Mouse (Mus musculus): Measurements from ENCODE around the gene Pde4c. TPM values are rescaled to one million over a fixed set of nuclear protein-coding genes. Genes with fewer than 3 reads are reported as not detected.

Pde4c gene
- polyA plus RNA-seq, 1 experiment from 2014 or later = 0.21 TPM

DNA sequence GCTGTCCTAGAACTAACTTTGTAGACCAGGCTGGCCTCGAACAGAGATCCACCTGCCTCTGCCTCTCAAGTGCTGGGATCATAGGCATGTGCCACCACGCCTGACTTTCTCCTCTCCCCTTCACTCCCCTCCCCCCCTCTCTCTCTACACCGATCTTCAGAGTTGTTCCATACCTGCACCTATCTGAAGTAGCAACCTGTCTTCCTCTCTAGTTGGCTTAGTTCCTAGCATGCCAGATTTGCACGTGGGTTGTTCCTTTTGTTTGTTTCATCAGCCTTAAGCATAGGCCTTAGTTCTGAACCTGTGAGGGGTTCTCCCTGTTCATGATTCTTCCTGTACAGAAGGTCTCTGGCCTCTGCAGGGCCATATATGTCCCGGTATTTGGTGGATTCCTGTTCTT, 14.2 kb downstream of the Pde4c start:
- Histone ChIP-seq H3K4me2 (no peak overlapping the region), H3K4me3 (no peak overlapping the region), H3K36me3 (no peaks in the 10 kb centered on the region), H3K9ac (no peak overlapping the region), H3K27me3 (peaks cover 13% of the 10 kb centered on the region), H3K4me1 (replicated peaks) (no peaks in the 10 kb centered on the region), H3K27ac (replicated peaks) (no peak overlapping the region), H3K9me3 (no peaks in the 10 kb centered on the region)
- no peak for ATAC-seq (ENCODE audit: low FRiP score, low read depth)
- 70% methylated on average over 5 of the region's 5 CpGs for WGBS

DNA sequence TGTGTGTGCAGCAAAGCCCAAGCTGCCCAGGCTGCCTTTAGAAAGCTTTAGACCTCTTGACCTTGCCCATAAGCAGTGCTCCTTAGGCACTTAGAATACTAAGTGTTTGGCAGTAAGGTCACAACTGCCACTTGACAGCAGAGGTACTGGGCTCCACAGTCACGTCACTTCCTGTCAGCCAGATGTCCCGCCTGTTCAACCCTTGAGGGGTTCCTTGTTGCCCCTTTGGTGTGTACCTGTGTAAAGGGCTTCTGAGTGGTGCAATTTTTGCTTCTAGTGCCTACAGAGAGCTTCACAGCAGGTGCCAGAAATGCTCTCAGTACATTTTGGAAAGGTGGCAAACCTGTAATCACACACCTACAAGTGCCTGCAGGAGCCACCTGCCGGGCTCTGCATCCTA, 14.7 kb downstream of the Pde4c start:
- ATAC-seq (ENCODE audit: low FRiP score, low read depth) = no peak
- no peaks in the 10 kb centered on the region for H3K9me3 ChIP-seq
- 77% methylated on average over 3 of the region's 3 CpGs for WGBS
- no peak overlapping the region for H3K27ac ChIP-seq (replicated peaks)
- no peaks in the 10 kb centered on the region for H3K36me3 ChIP-seq
- H3K4me3 ChIP-seq = no peak overlapping the region
- peaks cover 18% of the 10 kb centered on the region for H3K27me3 ChIP-seq
- no peak overlapping the region for H3K9ac ChIP-seq
- peaks cover 5% of the 10 kb centered on the region for H3K4me1 ChIP-seq (replicated peaks)
- no peak overlapping the region for H3K4me2 ChIP-seq

DNA sequence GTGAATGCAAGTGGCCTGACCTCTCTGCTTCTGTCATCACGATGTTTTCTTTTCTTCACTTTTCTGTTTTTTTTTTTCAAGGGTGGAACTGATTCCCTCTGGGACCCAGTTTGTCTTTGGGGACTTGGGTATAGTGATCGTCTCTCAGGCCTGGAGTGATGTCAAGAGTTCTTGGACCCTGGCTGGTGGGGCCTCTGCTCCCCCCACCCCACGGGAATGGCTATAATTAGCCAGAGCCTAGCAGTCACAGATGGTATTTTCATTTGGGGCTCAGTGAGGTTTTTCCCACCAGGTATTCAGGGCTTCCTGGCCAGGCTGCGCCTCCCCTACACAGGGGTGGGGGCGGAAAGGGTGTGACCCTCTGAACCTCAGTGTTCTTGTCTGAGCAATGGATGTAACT, 18.1 kb downstream of the Pde4c start:
- Histone ChIP-seq H3K36me3 (no peaks in the 10 kb centered on the region), H3K4me1 (replicated peaks) (peaks cover 17% of the 10 kb centered on the region), H3K27me3 (peaks cover 49% of the 10 kb centered on the region), H3K9me3 (no peaks in the 10 kb centered on the region), H3K9ac (no peak overlapping the region), H3K27ac (replicated peaks) (no peak overlapping the region), H3K4me3 (no peak overlapping the region), H3K4me2 (no peak overlapping the region)
- 64% methylated on average over 5 of the region's 5 CpGs for WGBS
- no peak for ATAC-seq (ENCODE audit: low FRiP score, low read depth)

DNA sequence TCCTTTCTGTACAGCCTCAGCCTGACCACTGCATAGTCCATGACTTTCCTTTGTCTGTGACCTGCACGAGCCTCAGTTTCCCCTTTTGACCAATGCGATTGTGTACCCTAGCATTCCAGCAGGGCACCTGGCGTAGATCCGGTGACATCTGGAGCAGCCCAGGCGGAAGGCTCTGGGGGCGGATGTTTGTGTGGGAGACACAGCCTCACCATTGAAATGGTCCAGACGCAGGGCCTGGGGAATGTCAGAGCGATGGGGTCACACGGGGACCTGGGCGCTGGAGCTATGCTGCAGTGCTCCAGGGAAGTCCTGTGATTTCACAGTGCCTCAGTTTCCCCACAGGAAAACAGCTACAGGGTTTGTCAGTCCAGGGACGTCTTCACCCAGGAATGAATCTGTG, 18.7 kb downstream of the Pde4c start:
- H3K4me1 ChIP-seq (replicated peaks) = peaks cover 17% of the 10 kb centered on the region
- H3K9ac ChIP-seq = no peak overlapping the region
- no peaks in the 10 kb centered on the region for H3K36me3 ChIP-seq
- 67% methylated on average over 11 of the region's 11 CpGs for WGBS
- no peak overlapping the region for H3K4me3 ChIP-seq
- H3K4me2 ChIP-seq = no peak overlapping the region
- H3K27me3 ChIP-seq = peaks cover 52% of the 10 kb centered on the region
- no peaks in the 10 kb centered on the region for H3K9me3 ChIP-seq
- H3K27ac ChIP-seq (replicated peaks) = no peak overlapping the region
- ATAC-seq (ENCODE audit: low FRiP score, low read depth) = peak; percentile 6; the same call in 1 of the 2 replicates

DNA sequence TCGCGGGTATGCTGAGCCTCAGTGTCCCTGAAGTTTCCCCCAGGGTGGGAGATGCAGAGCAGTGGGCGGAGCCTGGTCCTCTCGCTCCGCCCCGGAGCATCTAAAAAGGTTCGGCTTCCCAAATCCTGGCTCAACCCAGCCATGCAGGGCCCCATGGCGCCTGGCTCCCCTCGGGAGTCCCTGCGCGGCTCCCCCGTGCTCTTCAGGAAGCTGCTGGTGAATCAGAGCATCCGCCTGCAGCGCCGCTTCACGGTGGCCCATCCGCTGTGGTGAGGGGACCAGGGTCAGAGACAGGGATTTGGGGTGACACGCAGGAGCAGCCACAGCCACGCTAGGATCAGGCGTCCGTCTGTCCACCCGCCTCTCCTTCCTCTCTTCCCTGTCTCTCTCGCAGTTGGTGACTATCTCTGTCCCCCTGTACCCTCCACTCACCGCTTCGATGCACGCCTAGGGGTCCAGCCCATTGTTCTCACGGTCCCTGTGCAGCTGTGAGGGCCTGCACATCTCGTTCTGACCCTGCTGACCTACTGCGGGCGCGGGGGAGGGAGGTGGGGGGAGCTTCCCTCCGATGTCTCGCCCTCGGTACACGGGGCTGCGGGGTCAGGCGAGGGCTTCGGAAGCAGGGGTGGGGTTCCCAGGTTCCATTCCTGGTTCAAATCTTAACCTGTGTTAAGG, 19.6 kb downstream of the Pde4c start:
- no peaks in the 10 kb centered on the region for H3K36me3 ChIP-seq
- H3K9ac ChIP-seq = no peak overlapping the region
- peak; percentile 27; the same call in 1 of the 2 replicates for ATAC-seq (ENCODE audit: low FRiP score, low read depth)
- WGBS = 2% methylated on average over 38 of the region's 38 CpGs
- peak overlapping the region; percentile 38 for H3K4me3 ChIP-seq
- H3K4me2 ChIP-seq = peak overlapping the region; percentile 61
- H3K4me1 ChIP-seq (replicated peaks) = peaks cover 17% of the 10 kb centered on the region
- no peaks in the 10 kb centered on the region for H3K9me3 ChIP-seq
- peaks cover 57% of the 10 kb centered on the region for H3K27me3 ChIP-seq
- H3K27ac ChIP-seq (replicated peaks) = no peak overlapping the region

- Histone ChIP-seq H3K4me3 (peak overlapping the region; percentile 38), H3K4me1 (replicated peaks) (peaks cover 17% of the 10 kb centered on the region), H3K36me3 (no peaks in the 10 kb centered on the region), H3K9ac (peak overlapping the region; percentile 36), H3K27ac (replicated peaks) (no peak overlapping the region), H3K4me2 (peak overlapping the region; percentile 61), H3K27me3 (peaks cover 63% of the 10 kb centered on the region), H3K9me3 (no peaks in the 10 kb centered on the region)
- WGBS = 3% methylated on average over 48 of the region's 48 CpGs
- ATAC-seq (ENCODE audit: low FRiP score, low read depth) = no peak
Observed at GRCm38 (mm10) chr8:70743656-70744590, 20.4 kb downstream of the Pde4c start.

- Histone ChIP-seq H3K9me3 (no peaks in the 10 kb centered on the region), H3K27ac (replicated peaks) (no peak overlapping the region), H3K9ac (no peak overlapping the region), H3K27me3 (peaks cover 63% of the 10 kb centered on the region), H3K36me3 (no peaks in the 10 kb centered on the region), H3K4me3 (no peak overlapping the region), H3K4me2 (peak overlapping the region; percentile 61; the same call in 1 of the 2 replicates), H3K4me1 (replicated peaks) (peaks cover 17% of the 10 kb centered on the region)
- WGBS = 52% methylated on average over 11 of the region's 11 CpGs
- ATAC-seq (ENCODE audit: low FRiP score, low read depth) = no peak
Observed at GRCm38 (mm10) chr8:70744806-70745205, 21.3 kb downstream of the Pde4c start.

- Histone ChIP-seq H3K27ac (replicated peaks) (no peak overlapping the region), H3K27me3 (peaks cover 63% of the 10 kb centered on the region), H3K4me3 (no peak overlapping the region), H3K36me3 (no peaks in the 10 kb centered on the region), H3K4me2 (no peak overlapping the region), H3K9ac (no peak overlapping the region), H3K4me1 (replicated peaks) (peaks cover 17% of the 10 kb centered on the region), H3K9me3 (no peaks in the 10 kb centered on the region)
- no peak for ATAC-seq (ENCODE audit: low FRiP score, low read depth)
- WGBS = 57% methylated on average over 19 of the region's 19 CpGs
Observed at GRCm38 (mm10) chr8:70745691-70746220, 22.2 kb downstream of the Pde4c start.

GRCm38 (mm10) chr8:70746676-70747075, 23.2 kb downstream of the Pde4c start:
- H3K9ac ChIP-seq = no peak overlapping the region
- no peak overlapping the region for H3K4me2 ChIP-seq
- no peaks in the 10 kb centered on the region for H3K36me3 ChIP-seq
- peaks cover 62% of the 10 kb centered on the region for H3K27me3 ChIP-seq
- WGBS = 73% methylated on average over 9 of the region's 9 CpGs
- H3K4me3 ChIP-seq = no peak overlapping the region
- peaks cover 17% of the 10 kb centered on the region for H3K4me1 ChIP-seq (replicated peaks)
- no peak overlapping the region for H3K27ac ChIP-seq (replicated peaks)
- H3K9me3 ChIP-seq = no peaks in the 10 kb centered on the region
- no peak for ATAC-seq (ENCODE audit: low FRiP score, low read depth)

DNA sequence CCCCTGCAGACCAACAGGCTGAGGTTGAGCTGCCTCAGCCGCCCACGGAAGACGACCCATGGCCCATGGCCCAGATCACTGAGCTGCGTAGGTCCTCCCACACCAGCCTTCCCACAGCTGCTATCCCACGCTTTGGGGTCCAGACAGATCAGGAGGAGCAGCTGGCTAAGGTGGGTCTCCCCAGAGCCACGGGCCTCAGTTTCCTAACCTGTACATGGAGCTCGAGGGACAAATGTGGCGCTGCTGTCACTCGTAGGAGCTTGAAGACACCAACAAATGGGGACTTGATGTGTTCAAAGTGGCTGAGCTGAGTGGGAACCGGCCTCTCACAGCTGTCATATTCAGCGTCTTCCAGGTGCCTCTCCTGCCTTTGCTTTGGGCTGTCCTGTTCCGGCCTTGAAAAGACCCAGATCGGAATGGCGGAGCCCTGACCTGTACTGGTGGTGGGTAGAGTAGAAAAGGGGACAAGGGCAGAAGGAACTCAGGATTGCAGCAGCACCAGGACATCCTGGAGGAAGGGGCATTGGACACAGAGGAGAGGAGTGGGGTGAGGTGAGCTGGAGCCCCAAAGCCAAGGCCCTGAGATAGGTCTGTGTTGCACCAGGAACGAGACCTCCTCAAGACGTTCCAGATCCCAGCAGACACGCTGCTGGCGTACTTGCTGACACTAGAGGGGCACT, 23.8 kb downstream of the Pde4c start:
- Histone ChIP-seq H3K9me3 (no peaks in the 10 kb centered on the region), H3K36me3 (no peaks in the 10 kb centered on the region), H3K4me1 (replicated peaks) (peaks cover 17% of the 10 kb centered on the region), H3K9ac (no peak overlapping the region), H3K27me3 (peaks cover 56% of the 10 kb centered on the region), H3K4me3 (no peak overlapping the region), H3K27ac (replicated peaks) (no peak overlapping the region), H3K4me2 (no peak overlapping the region)
- ATAC-seq (ENCODE audit: low FRiP score, low read depth) = no peak
- WGBS = 83% methylated on average over 18 of the region's 18 CpGs

- no peak for ATAC-seq (ENCODE audit: low FRiP score, low read depth)
- 91% methylated on average over 23 of the region's 23 CpGs for WGBS
- H3K4me1 ChIP-seq (replicated peaks) = peaks cover 13% of the 10 kb centered on the region
- peaks cover 44% of the 10 kb centered on the region for H3K27me3 ChIP-seq
- H3K9me3 ChIP-seq = no peaks in the 10 kb centered on the region
- H3K4me2 ChIP-seq = no peak overlapping the region
- H3K4me3 ChIP-seq = no peak overlapping the region
- H3K27ac ChIP-seq (replicated peaks) = no peak overlapping the region
- no peak overlapping the region for H3K9ac ChIP-seq
- no peaks in the 10 kb centered on the region for H3K36me3 ChIP-seq
Observed at GRCm38 (mm10) chr8:70748246-70749096, 25.0 kb downstream of the Pde4c start.
